Mouse (Mus musculus) MEL (cell line): Measurements from ENCODE around the gene Gm20870. TPM values are rescaled to one million over a fixed set of nuclear protein-coding genes. Genes with fewer than 3 reads are reported as not detected.
"Not testable (repeated sequence)": the region's sequence is repeated elsewhere in the genome, so short reads cannot be mapped to it uniquely, and the experiment has no call there.

Experiments used
- DNase-seq: peaks from one replicate; pipeline ENCODE4 v3.0.0; 2011; ENCODE audit warnings: low read depth, low spot score
- H3K27ac ChIP-seq: 2 replicates; pipeline ENCODE4 v1.5.1; 2012; ENCODE audit warnings: low read depth, mild to moderate bottlenecking, control low read depth, low read length, moderate library complexity; ENCODE audit not compliant: control insufficient read depth
- H3K27me3 ChIP-seq, 2 experiments: fragments of 150-350 bp in 1 of 2; sonication (generic) in 1 of 2; 2 replicates each; pipeline ENCODE4 v1.6.1; 2012; ENCODE audit warnings: low read length in 2 of 2, mild to moderate bottlenecking in 2 of 2, improper control_type of control experiment in 1 of 2, moderate library complexity in 1 of 2; ENCODE audit not compliant: insufficient read depth in 2 of 2, control insufficient read depth in 1 of 2
- H3K36me3 ChIP-seq, 2 experiments: 2 replicates each; pipeline ENCODE4 v1.6.1; 2012 to 2014; ENCODE audit warnings: low read length in 2 of 2, improper control_type of control experiment in 1 of 2, inconsistent platforms in 1 of 2, mild to moderate bottlenecking in 1 of 2; ENCODE audit not compliant: insufficient read depth in 2 of 2, control insufficient read depth in 1 of 2
- H3K4me1 ChIP-seq, 2 experiments: fragments of 150-350 bp in 1 of 2; sonication (generic) in 1 of 2; 2 replicates each; pipeline ENCODE4 v1.6.1; 2012; ENCODE audit warnings: low read length in 2 of 2, improper control_type of control experiment in 1 of 2, mild to moderate bottlenecking in 1 of 2; ENCODE audit not compliant: insufficient read depth in 2 of 2, control insufficient read depth in 1 of 2
- H3K4me3 ChIP-seq, 2 experiments: fragments of 150-350 bp in 1 of 2; sonication (generic) in 1 of 2; 2 replicates each; pipeline ENCODE4 v1.5.1; 2012; ENCODE audit warnings: low read depth in 2 of 2, low read length in 2 of 2, mild to moderate bottlenecking in 2 of 2, moderate library complexity in 2 of 2, control low read depth in 1 of 2, improper control_type of control experiment in 1 of 2; ENCODE audit not compliant: control insufficient read depth in 1 of 2, insufficient read depth in 1 of 2
- H3K79me2 ChIP-seq: 2 replicates; pipeline ENCODE4 v1.6.1; 2012; ENCODE audit warnings: mild to moderate bottlenecking, low read length, moderate library complexity; ENCODE audit not compliant: control insufficient read depth, poor library complexity, insufficient read depth
- H3K9ac ChIP-seq: 2 replicates; pipeline ENCODE4 v1.6.1; 2012; ENCODE audit warnings: low read depth, mild to moderate bottlenecking, control low read depth, low read length, moderate library complexity; ENCODE audit not compliant: control insufficient read depth, poor library complexity, severe bottlenecking
- H3K9me3 ChIP-seq: fragments of 150-350 bp; sonication (generic); replicated peaks from 2 replicates; pipeline ENCODE4 v1.6.1; 2012; ENCODE audit warnings: mild to moderate bottlenecking, low read length, improper control_type of control experiment, moderate library complexity; ENCODE audit not compliant: insufficient read depth
- polyA plus RNA-seq, 2 experiments: library from polyadenylated mRNA; stranded (reverse) in 1 of 2; unstranded in 1 of 2; fragments of >175 nt in 1 of 2; fragments of >200 nt in 1 of 2; gene quantifications; 2 replicates each; pipeline versions ENCODE4 v1.2.1 to v1.2.4; 2012; ENCODE audit warnings: low replicate concordance in 2 of 2, low read depth in 1 of 2; ENCODE audit not compliant: insufficient read length in 2 of 2, insufficient read depth in 1 of 2, missing spikeins in 1 of 2
- total RNA-seq: library from RNA; depleted of rRNA; stranded (reverse); fragments of 300-350 nt; gene quantifications from 2 replicates; pipeline ENCODE4 v1.2.3, GENCODE M21; 2012; rRNA removed

Gm20870 gene
- not detected in 2 replicates for total RNA-seq
- not detected for polyA plus RNA-seq

DNA sequence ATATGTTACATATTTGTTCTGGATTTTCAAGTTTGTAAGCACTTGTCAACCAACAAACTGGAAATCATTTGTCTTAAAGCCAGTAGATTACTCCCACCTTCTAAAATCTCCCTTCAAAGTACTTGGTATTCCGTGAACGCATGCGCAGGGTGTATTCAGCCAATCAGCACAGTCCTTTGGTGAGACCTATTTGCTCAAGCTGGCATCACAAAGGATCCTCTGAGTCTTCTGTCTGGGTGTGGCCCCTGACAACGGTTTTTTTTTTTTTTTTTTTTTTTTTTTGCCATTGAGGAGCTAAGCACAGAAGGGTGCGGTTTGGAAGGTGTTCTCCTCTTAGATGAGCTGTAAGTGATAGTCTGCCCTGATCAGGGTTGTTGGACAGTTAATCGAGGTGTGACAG lies at the start of gene Gm20870:
Gm20870 (plus strand) TSS at position 301 of the 400 bp plus-strand sequence.
- not testable (repeated sequence) for H3K36me3 ChIP-seq, H3K27me3 ChIP-seq, H3K27ac ChIP-seq, H3K9me3 ChIP-seq, H3K9ac ChIP-seq, DNase-seq, H3K79me2 ChIP-seq, H3K4me3 ChIP-seq, H3K4me1 ChIP-seq

Other genes starting within 250 kb of the Gm20870 start
- gene Gm20869, start 222.6 kb upstream of the Gm20870 start, total RNA-seq, result not detected in 2 replicates
- gene Gm20869, start 222.6 kb upstream of the Gm20870 start, polyA plus RNA-seq, result not detected